Mouse (Mus musculus): ENCODE results near the gene Spop. TPM values are rescaled to one million over a fixed set of nuclear protein-coding genes. Genes with fewer than 3 reads are reported as not detected.

Gene Spop
- polyA plus RNA-seq, 1 experiment from 2014 or later = 155 TPM

DNA sequence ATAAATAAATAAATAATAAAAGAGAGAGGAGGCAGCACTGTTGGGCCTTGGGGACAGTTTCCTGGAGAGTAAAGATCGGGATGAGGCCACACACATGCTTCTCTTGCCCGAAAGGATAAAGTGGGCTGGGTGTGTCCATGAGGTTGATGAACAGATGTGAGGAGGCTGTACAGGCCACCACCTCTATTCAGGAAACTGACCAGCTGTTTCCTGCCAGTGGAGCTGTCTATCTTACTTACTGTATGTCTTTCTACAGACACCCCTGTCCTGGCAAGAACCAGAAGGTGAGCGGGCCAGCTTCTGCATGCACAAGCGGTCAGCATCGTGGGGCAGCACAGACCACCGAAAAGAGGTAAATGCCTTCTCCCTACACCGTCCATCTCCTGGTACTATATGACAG is 42.7 kb upstream of the Spop start:
- Histone ChIP-seq H3K27ac (ENCODE audit: low read length) (no peak overlapping the region), H3K4me3 (ENCODE audit: low read length) (no peak overlapping the region), H3K4me1 (ENCODE audit: insufficient read depth, low read length) (peaks cover 21% of the 10 kb centered on the region; the same call in 1 of the 2 replicates), H3K27me3 (ENCODE audit: insufficient read depth, low read length) (no peaks in the 10 kb centered on the region), H3K9me3 (ENCODE audit: low read length) (no peaks in the 10 kb centered on the region), H3K9ac (replicated peaks; ENCODE audit: low read length) (no peak overlapping the region), H3K36me3 (ENCODE audit: insufficient read depth, low read length) (peaks cover 28% of the 10 kb centered on the region), H3K4me2 (replicated peaks; ENCODE audit: low read depth, low read length) (no peak overlapping the region)
- no peak for ATAC-seq (ENCODE audit: low FRiP score, low TSS enrichment)
- 88% methylated on average over 7 of the region's 7 CpGs for WGBS

DNA sequence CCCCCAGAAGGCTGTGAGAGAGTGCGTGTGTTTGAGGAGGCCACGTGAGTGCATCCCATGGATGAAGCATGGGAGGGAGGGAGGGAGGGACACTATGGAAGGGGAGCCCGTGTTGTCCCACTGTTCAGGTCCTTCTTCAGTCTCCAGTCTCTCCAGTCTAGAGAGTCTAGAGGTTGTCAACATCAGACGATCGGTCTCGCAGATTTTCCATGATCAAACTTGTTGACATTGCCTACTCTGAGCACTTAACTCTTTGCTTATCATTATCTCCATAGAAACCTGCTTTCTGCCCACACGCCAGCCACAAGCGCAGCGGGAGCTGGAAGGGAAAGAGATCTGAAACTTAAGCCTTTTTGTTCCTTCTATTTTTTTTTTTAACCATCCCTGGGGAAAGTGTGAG is 35.0 kb upstream of the Spop start:
- WGBS = 74% methylated on average over 9 of the region's 9 CpGs
- Histone ChIP-seq H3K4me2 (replicated peaks; ENCODE audit: low read depth, low read length) (no peak overlapping the region), H3K9me3 (ENCODE audit: low read length) (no peaks in the 10 kb centered on the region), H3K27ac (ENCODE audit: low read length) (no peak overlapping the region), H3K4me1 (ENCODE audit: insufficient read depth, low read length) (no peaks in the 10 kb centered on the region), H3K4me3 (ENCODE audit: low read length) (no peak overlapping the region), H3K9ac (replicated peaks; ENCODE audit: low read length) (no peak overlapping the region), H3K36me3 (ENCODE audit: insufficient read depth, low read length) (peaks cover 32% of the 10 kb centered on the region), H3K27me3 (ENCODE audit: insufficient read depth, low read length) (no peaks in the 10 kb centered on the region)
- ATAC-seq (ENCODE audit: low FRiP score, low TSS enrichment) = no peak

DNA sequence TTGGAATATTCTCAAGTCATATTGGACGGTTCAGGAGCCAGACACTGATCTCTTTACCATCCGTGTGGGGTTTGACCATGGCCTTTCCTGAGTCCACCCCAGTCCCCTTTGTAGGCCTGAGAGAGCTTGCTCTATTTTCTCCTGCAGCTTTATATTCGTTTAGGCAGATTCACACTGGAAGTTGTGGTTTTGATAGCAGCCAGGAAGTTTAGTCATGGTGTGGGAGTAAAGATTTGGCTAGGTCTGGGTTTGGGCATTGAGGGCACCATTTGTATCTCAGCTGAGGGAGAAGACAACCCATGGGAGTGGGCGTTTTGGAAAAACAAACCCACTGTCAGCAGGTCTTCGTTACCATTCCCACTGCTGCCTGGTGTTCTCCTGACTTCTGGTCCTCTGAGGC is 34.3 kb upstream of the Spop start:
- 71% methylated on average over 5 of the region's 5 CpGs for WGBS
- Histone ChIP-seq H3K9me3 (ENCODE audit: low read length) (no peaks in the 10 kb centered on the region), H3K4me2 (replicated peaks; ENCODE audit: low read depth, low read length) (no peak overlapping the region), H3K4me1 (ENCODE audit: insufficient read depth, low read length) (no peaks in the 10 kb centered on the region), H3K4me3 (ENCODE audit: low read length) (no peak overlapping the region), H3K36me3 (ENCODE audit: insufficient read depth, low read length) (peaks cover 32% of the 10 kb centered on the region), H3K9ac (replicated peaks; ENCODE audit: low read length) (no peak overlapping the region), H3K27ac (ENCODE audit: low read length) (no peak overlapping the region), H3K27me3 (ENCODE audit: insufficient read depth, low read length) (no peaks in the 10 kb centered on the region)
- ATAC-seq (ENCODE audit: low FRiP score, low TSS enrichment) = no peak

DNA sequence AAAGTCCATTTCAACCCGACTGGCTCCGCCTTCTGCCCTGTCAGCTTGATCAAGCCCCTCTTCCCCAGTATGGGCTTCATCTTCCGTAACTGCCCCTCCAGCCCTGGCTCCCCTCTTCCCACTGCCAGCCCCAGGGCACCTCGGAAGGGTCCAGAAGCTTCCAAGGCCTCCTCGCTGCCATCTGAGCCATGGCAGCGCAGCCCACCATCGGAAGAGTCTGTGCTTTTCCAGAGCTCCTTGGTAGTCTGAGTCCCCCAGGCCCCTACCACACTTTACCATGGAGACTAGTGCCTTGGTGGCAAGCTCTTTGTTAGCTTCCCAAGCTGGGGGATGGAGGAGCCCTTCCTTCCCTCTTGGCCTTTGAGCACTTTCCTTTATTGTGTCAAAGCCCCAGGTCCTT is 33.2 kb upstream of the Spop start:
- no peak overlapping the region for H3K4me3 ChIP-seq (ENCODE audit: low read length)
- H3K4me2 ChIP-seq (replicated peaks; ENCODE audit: low read depth, low read length) = no peak overlapping the region
- WGBS = 89% methylated on average over 7 of the region's 7 CpGs
- ATAC-seq (ENCODE audit: low FRiP score, low TSS enrichment) = no peak
- H3K9ac ChIP-seq (replicated peaks; ENCODE audit: low read length) = no peak overlapping the region
- H3K9me3 ChIP-seq (ENCODE audit: low read length) = no peaks in the 10 kb centered on the region
- peaks cover 4% of the 10 kb centered on the region for H3K4me1 ChIP-seq (ENCODE audit: insufficient read depth, low read length)
- peaks cover 23% of the 10 kb centered on the region for H3K36me3 ChIP-seq (ENCODE audit: insufficient read depth, low read length)
- no peak overlapping the region for H3K27ac ChIP-seq (ENCODE audit: low read length)
- no peaks in the 10 kb centered on the region for H3K27me3 ChIP-seq (ENCODE audit: insufficient read depth, low read length)

DNA sequence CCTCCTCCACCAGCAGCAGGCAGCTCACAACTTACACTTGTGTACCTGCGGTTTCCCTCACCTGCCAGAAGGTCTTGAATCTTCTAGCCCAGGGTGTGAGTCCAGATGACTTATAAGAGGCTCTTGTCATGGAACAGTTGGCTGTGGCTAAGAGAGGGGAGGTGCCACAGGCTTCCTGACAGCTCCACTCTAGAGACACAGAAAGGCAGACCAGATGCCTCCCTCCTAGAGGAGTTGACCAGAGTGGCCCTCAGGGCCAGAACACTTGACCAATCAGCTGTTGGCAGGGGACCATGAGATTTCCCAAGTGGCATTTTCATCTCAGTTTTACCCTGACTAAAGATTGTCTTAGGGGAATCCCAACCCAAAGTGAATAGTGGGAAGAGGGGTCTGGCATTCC is 32.7 kb upstream of the Spop start:
- Histone ChIP-seq H3K9me3 (ENCODE audit: low read length) (no peaks in the 10 kb centered on the region), H3K27me3 (ENCODE audit: insufficient read depth, low read length) (no peaks in the 10 kb centered on the region), H3K27ac (ENCODE audit: low read length) (no peak overlapping the region), H3K4me1 (ENCODE audit: insufficient read depth, low read length) (peaks cover 8% of the 10 kb centered on the region), H3K4me2 (replicated peaks; ENCODE audit: low read depth, low read length) (no peak overlapping the region), H3K36me3 (ENCODE audit: insufficient read depth, low read length) (peaks cover 18% of the 10 kb centered on the region), H3K9ac (replicated peaks; ENCODE audit: low read length) (no peak overlapping the region), H3K4me3 (ENCODE audit: low read length) (no peak overlapping the region)
- ATAC-seq (ENCODE audit: low FRiP score, low TSS enrichment) = no peak
- WGBS = 100% methylated on average over 1 of the region's 1 CpGs

DNA sequence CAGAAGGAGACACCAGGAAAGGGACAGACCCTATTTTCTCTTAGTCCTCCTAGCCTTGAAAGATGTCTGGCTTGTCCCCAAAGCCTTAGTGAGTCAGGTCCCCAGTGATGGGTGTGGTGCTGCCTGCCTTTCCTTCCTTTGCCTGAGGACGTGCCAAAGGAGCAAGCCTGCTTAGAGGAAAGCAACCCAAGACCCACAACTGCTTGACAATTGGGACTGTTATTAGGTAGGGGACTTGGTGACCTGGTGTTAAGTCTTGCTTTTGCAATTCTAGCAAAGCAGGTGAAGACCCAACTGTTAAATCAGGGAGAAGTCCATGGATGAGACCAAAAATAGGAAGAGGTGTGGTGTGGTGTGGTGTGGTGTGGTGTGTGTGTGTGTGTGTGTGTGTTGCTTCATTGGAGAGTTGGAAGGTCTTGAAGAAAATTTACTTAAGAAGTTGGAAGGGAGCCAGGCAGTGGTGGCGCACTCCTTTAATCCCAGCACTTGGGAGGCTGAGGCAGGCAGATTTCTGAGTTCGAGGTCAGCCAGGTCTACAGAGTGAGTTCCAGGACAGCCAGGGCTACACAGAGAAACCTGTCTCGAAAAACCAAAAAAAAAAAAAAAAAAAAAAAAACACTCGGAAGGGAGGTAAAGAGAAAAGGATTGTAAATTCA is 30.4 kb upstream of the Spop start:
- H3K4me1 ChIP-seq (ENCODE audit: insufficient read depth, low read length) = peaks cover 8% of the 10 kb centered on the region
- 84% methylated on average over 5 of the region's 5 CpGs for WGBS
- no peak overlapping the region for H3K27ac ChIP-seq (ENCODE audit: low read length)
- H3K4me3 ChIP-seq (ENCODE audit: low read length) = no peak overlapping the region
- no peaks in the 10 kb centered on the region for H3K27me3 ChIP-seq (ENCODE audit: insufficient read depth, low read length)
- H3K4me2 ChIP-seq (replicated peaks; ENCODE audit: low read depth, low read length) = no peak overlapping the region
- no peak for ATAC-seq (ENCODE audit: low FRiP score, low TSS enrichment)
- H3K36me3 ChIP-seq (ENCODE audit: insufficient read depth, low read length) = peaks cover 17% of the 10 kb centered on the region
- H3K9me3 ChIP-seq (ENCODE audit: low read length) = no peaks in the 10 kb centered on the region
- no peak overlapping the region for H3K9ac ChIP-seq (replicated peaks; ENCODE audit: low read length)

DNA sequence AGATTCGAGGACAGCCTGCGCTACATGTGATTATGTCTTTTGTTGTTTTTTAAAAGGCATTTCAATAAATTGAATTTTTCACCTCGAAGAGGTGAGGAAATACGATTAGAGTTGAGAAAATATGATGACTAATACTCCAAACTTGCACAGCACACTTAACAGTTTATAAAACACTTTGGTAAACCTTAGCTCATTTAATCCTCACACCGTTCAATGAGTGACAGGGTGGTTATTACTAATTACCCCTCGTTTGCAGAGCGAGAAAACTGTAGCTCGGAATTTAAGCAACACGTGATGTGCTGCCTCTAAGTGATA is 29.9 kb upstream of the Spop start:
- Histone ChIP-seq H3K27me3 (ENCODE audit: insufficient read depth, low read length) (no peaks in the 10 kb centered on the region), H3K9ac (replicated peaks; ENCODE audit: low read length) (peak overlapping the region; percentile 64)
- WGBS = 42% methylated on average over 9 of the region's 9 CpGs

DNA sequence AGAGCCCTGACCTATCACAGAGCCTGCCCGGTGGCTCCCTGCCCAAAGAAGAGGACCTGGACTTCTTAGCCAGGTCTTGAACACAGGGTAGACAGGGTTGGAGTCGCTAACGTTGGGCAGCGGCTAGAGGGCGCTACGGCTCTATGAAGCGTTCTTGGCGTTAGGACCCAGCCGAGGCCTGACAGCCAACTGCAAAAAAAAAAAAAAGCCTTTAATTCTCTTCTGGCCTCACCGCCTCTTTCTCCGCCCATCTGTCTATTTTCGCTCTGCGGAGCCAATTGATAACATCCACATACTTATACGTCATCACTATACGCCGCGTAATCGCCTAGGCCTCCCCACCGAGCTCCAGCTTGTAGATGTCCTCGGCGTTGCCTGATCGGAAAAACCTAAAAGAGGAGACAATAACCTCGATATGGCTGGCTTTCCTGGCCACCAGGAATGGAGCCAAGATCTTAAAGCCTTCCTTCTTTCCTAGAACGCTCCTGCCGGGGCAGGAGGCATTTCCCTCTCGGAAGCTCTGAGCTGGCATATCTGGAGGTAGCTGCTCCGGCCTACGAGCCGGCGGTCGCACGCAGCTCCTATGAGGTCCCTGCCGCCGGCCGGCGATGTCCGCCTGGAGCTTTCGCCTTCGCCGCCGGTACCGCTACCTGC is 29.4 kb upstream of the Spop start, which contains the start of gene Slc35b1:
Gene Slc35b1, plus strand, starts transcription at position 374 of the 654 bp plus-strand sequence.
- peak within 1 kb of the TSS; percentile 86 for H3K9ac ChIP-seq (replicated peaks; ENCODE audit: low read length)
- peak; percentile 96 for ATAC-seq (ENCODE audit: low FRiP score, low TSS enrichment)
- H3K4me3 ChIP-seq (ENCODE audit: low read length) = peak within 1 kb of the TSS; percentile 88
- H3K9me3 ChIP-seq (ENCODE audit: low read length) = no peaks in the 10 kb centered on the region
- H3K4me1 ChIP-seq (ENCODE audit: insufficient read depth, low read length) = peaks cover 8% of the 10 kb centered on the region
- no peaks in the 10 kb centered on the region for H3K27me3 ChIP-seq (ENCODE audit: insufficient read depth, low read length)
- H3K36me3 ChIP-seq (ENCODE audit: insufficient read depth, low read length) = peaks cover 26% of the 10 kb centered on the region
- under 1% methylated on average over 42 of the region's 42 CpGs for WGBS
- H3K4me2 ChIP-seq (replicated peaks; ENCODE audit: low read depth, low read length) = peak within 1 kb of the TSS; percentile 67
- peak within 1 kb of the TSS; percentile 86 for H3K27ac ChIP-seq (ENCODE audit: low read length)

More for the DNA sequence above, 29.9 kb upstream of the Spop start:
- Histone ChIP-seq H3K4me2 (replicated peaks; ENCODE audit: low read depth, low read length) (peak overlapping the region; percentile 67), H3K36me3 (ENCODE audit: insufficient read depth, low read length) (peaks cover 22% of the 10 kb centered on the region), H3K4me3 (ENCODE audit: low read length) (peak overlapping the region; percentile 88), H3K9me3 (ENCODE audit: low read length) (no peaks in the 10 kb centered on the region), H3K4me1 (ENCODE audit: insufficient read depth, low read length) (peaks cover 8% of the 10 kb centered on the region), H3K27ac (ENCODE audit: low read length) (no peak overlapping the region)
- ATAC-seq (ENCODE audit: low FRiP score, low TSS enrichment) = no peak

DNA sequence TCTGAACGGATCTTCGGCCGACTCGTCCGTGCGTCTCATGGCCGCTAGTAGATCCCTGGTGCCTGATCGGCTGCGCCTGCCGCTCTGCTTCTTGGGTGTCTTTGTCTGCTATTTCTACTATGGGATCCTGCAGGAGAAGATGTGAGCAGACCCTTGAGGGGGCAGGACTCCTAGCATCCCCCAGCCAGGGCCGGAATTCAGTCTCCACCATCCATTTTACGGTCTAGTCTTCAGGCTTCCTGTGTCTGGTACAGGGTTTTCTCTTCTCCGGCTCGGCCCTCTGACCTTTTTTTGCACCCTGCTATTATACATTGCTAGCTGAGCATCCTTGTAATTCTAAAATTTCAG is 28.9 kb upstream of the Spop start:
- Histone ChIP-seq H3K9ac (replicated peaks; ENCODE audit: low read length) (peak overlapping the region; percentile 86), H3K27ac (ENCODE audit: low read length) (peak overlapping the region; percentile 86), H3K4me3 (ENCODE audit: low read length) (peak overlapping the region; percentile 88), H3K4me2 (replicated peaks; ENCODE audit: low read depth, low read length) (peak overlapping the region; percentile 67), H3K36me3 (ENCODE audit: insufficient read depth, low read length) (peaks cover 30% of the 10 kb centered on the region), H3K27me3 (ENCODE audit: insufficient read depth, low read length) (no peaks in the 10 kb centered on the region), H3K9me3 (ENCODE audit: low read length) (no peaks in the 10 kb centered on the region), H3K4me1 (ENCODE audit: insufficient read depth, low read length) (peaks cover 8% of the 10 kb centered on the region)
- peak; percentile 29; the same call in 1 of the 2 replicates for ATAC-seq (ENCODE audit: low FRiP score, low TSS enrichment)
- WGBS = 0% methylated on average over 14 of the region's 14 CpGs

DNA sequence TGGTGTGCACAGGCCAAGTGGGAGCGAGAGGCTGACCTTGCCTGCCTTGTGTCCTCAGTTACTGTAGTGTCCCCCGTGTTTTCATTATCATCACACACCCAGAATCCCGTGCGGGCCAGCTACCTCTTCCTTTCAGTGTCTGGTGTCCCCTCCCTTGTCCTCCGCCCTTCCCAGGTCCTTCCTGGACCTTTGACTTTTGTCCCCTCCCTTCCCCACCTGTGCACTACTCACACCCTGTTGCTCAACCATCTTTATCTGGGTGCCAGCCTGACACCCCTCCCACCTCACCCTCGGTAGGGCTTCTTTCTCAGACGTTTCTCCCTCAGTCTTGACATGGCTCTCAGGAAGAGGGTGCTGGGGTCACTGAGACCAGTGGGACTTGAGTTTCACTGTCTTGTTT is 26.5 kb upstream of the Spop start:
- Histone ChIP-seq H3K27ac (ENCODE audit: low read length) (no peak overlapping the region), H3K4me3 (ENCODE audit: low read length) (no peak overlapping the region), H3K9me3 (ENCODE audit: low read length) (no peaks in the 10 kb centered on the region), H3K27me3 (ENCODE audit: insufficient read depth, low read length) (no peaks in the 10 kb centered on the region), H3K36me3 (ENCODE audit: insufficient read depth, low read length) (peaks cover 38% of the 10 kb centered on the region), H3K4me1 (ENCODE audit: insufficient read depth, low read length) (peaks cover 8% of the 10 kb centered on the region), H3K4me2 (replicated peaks; ENCODE audit: low read depth, low read length) (no peak overlapping the region), H3K9ac (replicated peaks; ENCODE audit: low read length) (no peak overlapping the region)
- ATAC-seq (ENCODE audit: low FRiP score, low TSS enrichment) = no peak
- 86% methylated on average over 7 of the region's 7 CpGs for WGBS

Measured in kidney, embryonic 16.5 days (tissue).